Mouse (Mus musculus): ENCODE measurements around the gene Exoc4. TPM values are rescaled to one million over a fixed set of nuclear protein-coding genes. Genes with fewer than 3 reads are reported as not detected.

The Exoc4 gene
- polyA plus RNA-seq, 1 experiment: 11.1 TPM

- WGBS: 73% methylated on average over 7 of the region's 7 CpGs
- no peak for TF ChIP-seq CTCF (IDR thresholded peaks at IDR 0.05; ENCODE audit: insufficient read depth, low read length)
- no peak for TF ChIP-seq POLR2A (IDR thresholded peaks at IDR 0.05; ENCODE audit: borderline replicate concordance, extremely low read depth, low read depth, low read length)
- H3K4me1 ChIP-seq (ENCODE audit: control insufficient read depth, insufficient read depth, low read length): no peaks in the 10 kb centered on the region
- no peak overlapping the region for H3K4me3 ChIP-seq (replicated peaks; ENCODE audit: extremely low read depth, low read depth, low read length)
- DNase-seq: no peak
Measured at GRCm38 (mm10) chr6:34000644-34001043, 751.8 kb downstream of the Exoc4 start.

- Histone ChIP-seq H3K4me1 (ENCODE audit: control insufficient read depth, insufficient read depth, low read length) (no peaks in the 10 kb centered on the region), H3K4me3 (replicated peaks; ENCODE audit: extremely low read depth, low read depth, low read length) (no peak overlapping the region)
- no peak for TF ChIP-seq POLR2A (IDR thresholded peaks at IDR 0.05; ENCODE audit: borderline replicate concordance, extremely low read depth, low read depth, low read length)
- no peak for TF ChIP-seq CTCF (IDR thresholded peaks at IDR 0.05; ENCODE audit: insufficient read depth, low read length)
- DNase-seq: no peak
- 26% methylated on average over 1 of the region's 1 CpGs for WGBS
Measured at GRCm38 (mm10) chr6:34003033-34003432, 754.1 kb downstream of the Exoc4 start.

- TF ChIP-seq POLR2A (IDR thresholded peaks at IDR 0.05; ENCODE audit: borderline replicate concordance, extremely low read depth, low read depth, low read length): no peak
- no peak for TF ChIP-seq CTCF (IDR thresholded peaks at IDR 0.05; ENCODE audit: insufficient read depth, low read length)
- WGBS: 75% methylated on average over 6 of the region's 6 CpGs
- Histone ChIP-seq H3K4me3 (replicated peaks; ENCODE audit: extremely low read depth, low read depth, low read length) (no peak overlapping the region), H3K4me1 (ENCODE audit: control insufficient read depth, insufficient read depth, low read length) (no peaks in the 10 kb centered on the region)
- no peak for DNase-seq
Measured at GRCm38 (mm10) chr6:34013469-34013868, 764.6 kb downstream of the Exoc4 start.

Other genes starting within 250 kb of the Exoc4 start
- gene Chchd3, start 188.8 kb upstream of the Exoc4 start, polyA plus RNA-seq (2012; rRNA removed): 30.3 and 34.0 TPM in 2 replicates